Mouse (Mus musculus) erythroblast, embryonic 14.5 days (primary cell): ENCODE measurements around the gene Wdr74. TPM values are rescaled to one million over a fixed set of nuclear protein-coding genes. Genes with fewer than 3 reads are reported as not detected.
A peak's percentile ranks its signal among the peaks of the same experiment; 100 is the strongest.

Source experiments
- H3K27me3 ChIP-seq: 2 replicates; pipeline ENCODE4 v1.6.1; 2012; ENCODE audit warnings: inconsistent platforms; ENCODE audit not compliant: control insufficient read depth
- H3K36me3 ChIP-seq: 2 replicates; pipeline ENCODE4 v1.6.1; 2012; ENCODE audit warnings: mild to moderate bottlenecking, inconsistent platforms; ENCODE audit not compliant: control insufficient read depth
- H3K4me1 ChIP-seq: 2 replicates; pipeline ENCODE4 v1.6.1; 2012; ENCODE audit warnings: inconsistent platforms; ENCODE audit not compliant: control insufficient read depth
- H3K4me3 ChIP-seq: replicated peaks from 2 replicates; pipeline ENCODE3; 2012; ENCODE audit warnings: moderate library complexity, mild to moderate bottlenecking, inconsistent platforms
- H3K9me3 ChIP-seq: 2 replicates; pipeline ENCODE4 v1.6.1; 2012; ENCODE audit warnings: low read length, inconsistent platforms, mixed read lengths; ENCODE audit not compliant: control insufficient read depth
- GATA1 ChIP-seq: IDR thresholded peaks from 2 replicates; pipeline ENCODE4 v1.6.1; 2012; ENCODE audit warnings: low read length, inconsistent platforms, mixed read lengths
- TAL1 ChIP-seq: IDR thresholded peaks from 3 replicates; pipeline ENCODE4 v1.6.1; 2012; ENCODE audit warnings: low read length, inconsistent platforms, mixed read lengths
- polyA plus RNA-seq: library from polyadenylated mRNA; stranded (reverse); fragments of >175 nt; gene quantifications from 2 replicates; pipeline ENCODE4 v1.2.3, GENCODE M21; 2012

Wdr74 gene
- polyA plus RNA-seq, 1 experiment: 1.7 TPM

DNA sequence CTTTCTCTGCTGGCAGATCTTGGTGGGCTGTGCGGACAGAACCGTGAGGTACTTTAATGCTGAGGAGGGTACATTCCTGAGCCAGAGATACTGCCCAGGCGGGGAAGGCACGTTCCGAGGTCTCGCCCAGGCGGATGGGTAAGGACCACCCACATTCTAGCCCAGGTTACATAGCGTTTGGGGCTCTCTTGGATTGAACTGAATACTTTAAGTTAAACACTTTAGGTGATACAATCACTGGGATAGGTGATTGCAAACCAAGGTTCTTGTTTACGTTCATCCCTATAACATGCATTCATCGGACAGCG is 487 bp downstream of the Wdr74 start:
- TF ChIP-seq GATA1: no peak
- TF ChIP-seq TAL1: no peak
- H3K27me3 ChIP-seq: peaks cover 16% of the 10 kb centered on the region
- H3K4me3 ChIP-seq: peak overlapping the region; percentile 85
- H3K36me3 ChIP-seq: peaks cover 42% of the 10 kb centered on the region
- H3K4me1 ChIP-seq: peaks cover 45% of the 10 kb centered on the region
- H3K9me3 ChIP-seq: peaks cover 6% of the 10 kb centered on the region

DNA sequence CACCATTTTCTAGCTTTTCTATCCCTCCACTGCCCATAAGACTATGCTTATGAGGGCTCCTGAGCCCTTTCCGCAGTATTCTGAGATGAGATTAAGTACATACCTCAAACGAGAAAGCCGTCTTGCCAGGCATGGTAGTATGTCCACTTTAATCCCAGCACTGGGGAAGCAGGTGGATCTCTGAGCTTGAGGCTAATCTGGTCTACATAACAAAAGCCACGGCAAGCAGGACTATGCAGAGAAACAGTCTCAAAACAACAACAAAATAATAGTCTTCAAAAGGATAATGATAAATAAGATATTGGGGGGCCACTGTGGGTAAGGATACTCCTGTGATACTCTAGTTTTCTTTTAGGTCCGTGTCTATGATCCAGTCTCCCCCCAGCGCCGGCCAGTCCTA is 3.3 kb downstream of the Wdr74 start:
- Histone ChIP-seq H3K9me3 (no peaks in the 10 kb centered on the region), H3K4me3 (no peak overlapping the region), H3K4me1 (peaks cover 61% of the 10 kb centered on the region), H3K27me3 (peaks cover 3% of the 10 kb centered on the region), H3K36me3 (peaks cover 56% of the 10 kb centered on the region)
- TF ChIP-seq GATA1 (no peak), TAL1 (no peak)

DNA sequence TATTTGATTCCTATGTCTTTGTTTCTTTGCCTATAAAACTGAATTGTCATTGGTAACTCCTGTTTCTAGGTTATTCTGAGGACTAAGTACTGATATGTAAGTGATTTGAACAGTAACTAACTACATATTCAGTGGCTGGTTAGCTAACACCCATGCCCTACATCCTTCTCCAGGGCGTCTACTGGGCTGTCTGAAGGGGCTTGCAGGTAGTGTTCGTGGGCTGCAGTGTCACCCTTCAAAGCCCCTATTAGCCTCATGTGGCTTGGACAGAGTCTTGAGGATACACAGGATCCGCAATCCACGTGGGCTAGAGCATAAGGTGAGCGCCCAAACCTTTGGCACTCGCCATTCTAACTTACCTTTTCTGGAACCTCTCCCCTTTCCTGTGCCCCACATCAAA is 4.0 kb downstream of the Wdr74 start:
- Histone ChIP-seq H3K9me3 (no peaks in the 10 kb centered on the region), H3K4me1 (peaks cover 57% of the 10 kb centered on the region), H3K4me3 (no peak overlapping the region), H3K36me3 (peaks cover 63% of the 10 kb centered on the region), H3K27me3 (no peaks in the 10 kb centered on the region)
- no peak for TF ChIP-seq GATA1
- TF ChIP-seq TAL1: no peak

DNA sequence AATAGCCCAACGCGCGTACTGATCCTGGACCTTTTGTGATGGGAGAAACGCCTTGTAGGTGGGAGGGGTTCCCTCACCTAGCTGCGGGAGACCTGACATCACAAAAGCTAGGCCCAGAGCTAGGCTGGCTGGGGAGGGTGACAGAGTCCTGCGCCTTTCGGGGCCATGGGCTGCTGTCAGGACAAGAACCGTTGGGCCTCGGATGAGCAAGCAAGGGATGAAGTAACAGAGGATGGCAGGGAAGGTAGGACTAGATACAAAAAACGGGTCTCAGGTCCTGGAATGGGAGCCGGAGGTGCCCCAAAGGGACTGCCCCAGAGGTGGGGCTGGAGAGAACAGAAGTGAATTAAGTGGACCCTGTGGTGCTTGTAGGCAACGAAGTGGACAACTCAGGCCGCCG is 5.0 kb downstream of the Wdr74 start, which contains the start of gene 1700092M07Rik:
Gene 1700092M07Rik (plus strand): TSS at position 116 of the 400 bp plus-strand sequence.
- Histone ChIP-seq H3K4me3 (peak within 1 kb of the TSS; percentile 82), H3K27me3 (no peaks in the 10 kb centered on the region), H3K36me3 (peaks cover 73% of the 10 kb centered on the region), H3K4me1 (peaks cover 50% of the 10 kb centered on the region), H3K9me3 (no peaks in the 10 kb centered on the region)
- TF ChIP-seq TAL1 (no peak), GATA1 (no peak)

DNA sequence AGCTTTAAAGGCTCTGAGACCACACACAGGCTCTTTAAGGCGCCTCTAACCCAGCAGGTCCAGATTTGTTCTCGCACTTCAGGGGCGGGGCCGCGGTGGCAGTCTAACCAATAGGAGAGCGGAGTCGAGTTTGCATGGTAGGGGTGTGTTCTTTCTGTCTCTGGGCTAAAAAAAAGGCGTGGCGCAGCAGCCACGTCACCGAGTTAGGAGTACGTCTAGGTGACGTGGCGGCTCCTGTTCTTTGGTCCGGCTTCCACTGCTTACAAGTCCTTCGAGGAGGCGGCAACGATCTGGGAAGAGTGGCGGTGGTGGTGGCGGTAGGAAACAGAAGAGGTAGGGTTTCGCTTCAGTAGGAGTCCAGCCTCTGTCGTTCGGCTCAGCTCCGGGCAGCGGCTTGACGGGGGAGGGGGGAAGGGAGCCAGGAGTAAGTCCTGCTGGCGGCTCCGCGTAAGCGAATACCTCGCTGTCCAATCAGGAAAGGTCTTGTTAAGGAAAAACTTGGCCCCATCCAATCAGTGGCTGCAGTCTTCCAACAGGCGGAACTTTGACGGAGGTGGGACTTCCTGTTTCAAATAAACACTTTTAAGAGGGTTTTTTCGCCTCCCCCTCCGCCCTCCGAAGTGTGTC is 5.7 kb downstream of the Wdr74 start, which contains the start of gene Stx5a:
Gene Stx5a (plus strand): TSS at position 171 of the 627 bp plus-strand sequence.
- peaks cover 80% of the 10 kb centered on the region for H3K36me3 ChIP-seq
- peak within 1 kb of the TSS; percentile 82 for H3K4me3 ChIP-seq
- H3K9me3 ChIP-seq: no peaks in the 10 kb centered on the region
- TF ChIP-seq GATA1 (no peak), TAL1 (no peak)
- H3K27me3 ChIP-seq: no peaks in the 10 kb centered on the region
- peaks cover 44% of the 10 kb centered on the region for H3K4me1 ChIP-seq

DNA sequence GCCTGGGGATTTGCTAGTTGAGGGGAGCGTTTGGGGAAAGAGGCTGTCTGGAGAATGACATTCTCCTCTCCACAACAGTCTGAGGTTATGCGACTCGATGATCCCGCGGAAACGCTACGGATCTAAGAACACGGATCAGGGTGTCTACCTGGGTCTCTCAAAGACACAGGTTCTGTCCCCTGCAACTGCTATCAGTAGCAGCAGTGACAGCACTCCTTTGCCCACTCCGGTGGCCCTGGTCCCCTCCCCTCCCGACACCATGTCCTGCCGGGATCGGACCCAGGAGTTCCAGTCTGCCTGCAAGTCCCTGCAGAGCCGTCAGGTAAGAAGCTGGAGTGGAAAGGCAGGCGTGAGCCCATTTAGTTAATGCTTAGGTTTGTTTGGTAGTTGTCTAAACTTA is 6.5 kb downstream of the Wdr74 start:
- Histone ChIP-seq H3K36me3 (peaks cover 85% of the 10 kb centered on the region), H3K4me1 (peaks cover 37% of the 10 kb centered on the region), H3K4me3 (peak overlapping the region; percentile 82), H3K9me3 (no peaks in the 10 kb centered on the region), H3K27me3 (no peaks in the 10 kb centered on the region)
- TF ChIP-seq GATA1 (no peak; the same call in 1 of the 2 replicates), TAL1 (no peak)

DNA sequence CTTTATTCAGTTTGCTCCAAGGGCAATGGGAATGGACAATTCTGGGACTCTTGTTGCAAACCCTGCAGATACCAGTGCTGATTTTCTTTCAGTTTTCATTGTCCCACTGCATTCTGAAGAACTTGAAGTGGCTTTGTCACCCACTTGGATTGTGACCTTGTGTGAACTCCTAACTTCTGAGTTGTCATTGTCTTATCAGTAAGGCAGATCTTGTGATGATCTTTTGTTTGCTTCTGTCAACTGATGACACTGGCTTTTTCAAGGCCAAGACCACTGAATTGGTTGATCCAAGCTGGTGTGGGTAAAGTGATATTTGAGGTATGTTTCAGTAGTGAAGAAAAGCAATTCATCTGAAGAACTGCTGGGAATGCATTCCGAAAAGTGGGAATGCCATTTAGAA is 9.8 kb downstream of the Wdr74 start:
- H3K27me3 ChIP-seq: no peaks in the 10 kb centered on the region
- no peaks in the 10 kb centered on the region for H3K9me3 ChIP-seq
- peaks cover 85% of the 10 kb centered on the region for H3K36me3 ChIP-seq
- TF ChIP-seq GATA1: peak; percentile 85
- no peak for TF ChIP-seq TAL1
- no peak overlapping the region for H3K4me3 ChIP-seq
- H3K4me1 ChIP-seq: peaks cover 24% of the 10 kb centered on the region

DNA sequence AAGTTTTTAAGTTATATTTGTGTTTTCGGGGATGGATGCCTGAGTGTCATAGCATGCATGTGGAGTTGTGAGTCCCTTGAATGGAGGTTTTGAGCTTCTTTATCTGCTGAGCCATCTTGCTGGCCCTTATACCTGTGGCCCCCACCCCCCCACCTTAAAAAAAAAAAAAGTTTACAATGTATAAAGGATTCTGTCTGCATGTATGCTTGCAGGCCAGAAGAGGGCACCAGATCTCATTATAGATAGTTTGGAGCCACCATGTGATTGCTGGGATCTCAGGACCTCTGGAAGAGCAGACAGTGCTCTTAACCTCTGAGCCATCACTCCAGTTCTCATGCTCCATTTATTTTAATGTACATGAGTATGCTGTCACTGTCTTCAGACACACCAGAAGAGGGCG is 11.7 kb downstream of the Wdr74 start:
- Histone ChIP-seq H3K9me3 (no peaks in the 10 kb centered on the region), H3K4me1 (peaks cover 11% of the 10 kb centered on the region), H3K27me3 (no peaks in the 10 kb centered on the region), H3K36me3 (peaks cover 98% of the 10 kb centered on the region), H3K4me3 (no peak overlapping the region)
- TF ChIP-seq GATA1 (no peak), TAL1 (no peak)

DNA sequence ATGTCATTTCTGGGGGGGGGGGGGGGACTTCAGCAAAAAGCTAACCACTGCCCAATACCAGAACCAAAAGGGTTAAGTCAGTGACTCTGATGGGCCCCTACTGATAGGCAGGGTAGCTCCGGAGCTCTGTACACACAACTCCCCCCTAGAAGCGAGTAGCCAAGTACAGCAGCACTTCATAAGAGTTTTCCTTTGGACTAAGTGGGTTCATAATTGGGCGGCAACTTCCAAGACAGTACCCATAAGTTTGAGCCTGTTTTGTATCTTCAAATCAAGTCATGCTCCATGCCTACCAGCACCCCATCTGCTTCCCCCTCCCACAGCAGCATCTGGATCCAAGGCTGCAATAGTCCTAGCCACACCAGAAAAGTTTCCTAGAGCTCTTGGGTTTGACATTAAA is 20.0 kb downstream of the Wdr74 start:
- Histone ChIP-seq H3K4me3 (peak overlapping the region; percentile 73), H3K36me3 (peaks cover 63% of the 10 kb centered on the region), H3K4me1 (peaks cover 37% of the 10 kb centered on the region), H3K27me3 (no peaks in the 10 kb centered on the region), H3K9me3 (no peaks in the 10 kb centered on the region)
- no peak for TF ChIP-seq GATA1
- TF ChIP-seq TAL1: no peak

DNA sequence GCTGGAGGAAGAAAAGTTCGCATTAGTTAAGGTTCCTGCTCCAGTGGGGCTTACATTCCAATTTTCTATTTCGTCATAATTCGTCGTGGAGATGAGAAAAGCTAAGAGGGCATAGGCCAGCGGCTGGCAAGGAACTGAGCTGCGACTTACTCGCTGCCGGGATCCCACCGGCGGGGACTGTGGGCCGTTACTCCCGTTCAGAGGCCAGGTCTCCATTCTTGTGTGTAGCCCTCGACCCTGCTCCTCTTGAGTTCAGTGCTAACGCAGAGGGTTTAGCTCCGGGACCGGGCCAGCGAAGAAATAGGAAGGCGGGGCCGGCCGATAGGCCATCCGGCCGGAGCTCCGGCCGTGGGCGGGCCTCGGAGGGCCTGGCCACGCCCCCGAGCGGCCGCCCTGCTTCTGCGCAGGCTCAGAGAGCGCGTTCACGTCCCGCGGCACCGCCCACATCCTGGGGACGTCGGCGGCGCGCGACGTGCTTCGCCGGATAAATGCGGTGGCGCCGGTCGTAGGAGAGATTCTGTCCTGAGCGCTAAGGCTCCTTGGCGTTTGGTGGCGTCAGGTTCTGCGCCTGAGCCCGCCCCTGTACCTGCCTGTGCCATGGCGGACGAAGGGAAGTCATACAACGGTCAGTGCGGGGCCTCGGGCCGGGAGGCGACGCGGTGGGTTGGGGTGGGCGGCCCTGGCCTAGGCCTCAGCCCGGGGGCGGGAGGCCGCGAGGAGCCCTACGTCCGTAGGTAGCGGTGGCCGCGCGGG is 21.2 kb downstream of the Wdr74 start, which contains the start of gene Nxf1:
Gene Nxf1 (plus strand): TSS at position 439 of the 753 bp plus-strand sequence.
- H3K36me3 ChIP-seq: peaks cover 61% of the 10 kb centered on the region

More for the DNA sequence above, 21.2 kb downstream of the Wdr74 start, which contains the start of gene Nxf1:
- H3K4me1 ChIP-seq: peaks cover 37% of the 10 kb centered on the region
- no peak for TF ChIP-seq GATA1
- TF ChIP-seq TAL1: no peak
- no peaks in the 10 kb centered on the region for H3K27me3 ChIP-seq
- peak within 1 kb of the TSS; percentile 73 for H3K4me3 ChIP-seq
- no peaks in the 10 kb centered on the region for H3K9me3 ChIP-seq
